Mouse (Mus musculus) heart, adult 2 months (tissue): ENCODE measurements at regions not wholly inside any gene's neighbourhood (a gene's known extent, or its start where the extent isn't known, plus 50 kb on each side); places are given as distances from the start of the nearest gene placed in this dataset.
"Not testable (repeated sequence)": the region's sequence is repeated elsewhere in the genome, so short reads cannot be mapped to it uniquely, and the experiment has no call there.

Experiments
- DNase-seq, 2 experiments: peaks; one replicate each; pipeline ENCODE4 v3.0.0; 2021
- H3K27ac ChIP-seq: fragments of 200-600 bp; 2 replicates; pipeline ENCODE4 v1.8.1; 2022
- H3K27me3 ChIP-seq: fragments of 200-500 bp; 2 replicates; pipeline ENCODE4 v1.6.1; 2012; ENCODE audit warnings: mild to moderate bottlenecking, low read length, inconsistent platforms, mixed read lengths; ENCODE audit not compliant: control insufficient read depth, insufficient read depth
- H3K36me3 ChIP-seq: fragments of 200-500 bp; 2 replicates; pipeline ENCODE4 v1.6.1; 2012; ENCODE audit warnings: low read length, inconsistent platforms; ENCODE audit not compliant: control insufficient read depth, insufficient read depth
- H3K4me1 ChIP-seq: fragments of 200-500 bp; 2 replicates; pipeline ENCODE4 v1.6.1; 2011; ENCODE audit warnings: low read length; ENCODE audit not compliant: control insufficient read depth, insufficient read depth
- H3K4me3 ChIP-seq: fragments of 200-600 bp; 2 replicates; pipeline ENCODE4 v1.8.1; 2022
- H3K79me2 ChIP-seq: fragments of 200-500 bp; replicated peaks from 2 replicates; pipeline ENCODE4 v1.6.1; 2012; ENCODE audit warnings: mild to moderate bottlenecking, inconsistent platforms, low read length, moderate library complexity, mixed read lengths; ENCODE audit not compliant: control insufficient read depth, insufficient read depth
- H3K9ac ChIP-seq: fragments of 200-500 bp; 2 replicates; pipeline ENCODE4 v1.6.1; 2012; ENCODE audit warnings: low read depth, mild to moderate bottlenecking, control low read depth, inconsistent platforms, low read length, mixed read lengths
- CTCF ChIP-seq: fragments of 200-600 bp; IDR thresholded peaks from 2 replicates; pipeline ENCODE4 v1.8.1; 2022; ENCODE audit warnings: antibody characterized with exemption, mild to moderate bottlenecking, moderate library complexity
- EP300 ChIP-seq: fragments of 200-500 bp; IDR thresholded peaks from 2 replicates; pipeline ENCODE4 v1.6.1; 2011; ENCODE audit warnings: low read depth, low read length, control low read depth; ENCODE audit not compliant: insufficient read depth
- POLR2A ChIP-seq: fragments of 200-500 bp; IDR thresholded peaks from 2 replicates; pipeline ENCODE4 v1.6.1; 2011; ENCODE audit warnings: mild to moderate bottlenecking, low read depth, low read length, control low read depth; ENCODE audit not compliant: insufficient read depth
- WGBS: fragments of 180-500 bp; shearing (Covaris S2); methylation state at CpG from one replicate; pipeline ENCODE4 v1.1.7; 2018; 5-methylcytosine and 5-hydroxymethylcytosine counted together
- intact Hi-C: fragments of 180-260 bp; cut with DNase I; formaldehyde crosslinking; loops from one replicate; pipeline ENCODE4 v1.15.1; 2025

- no peak overlapping the region for H3K27ac ChIP-seq
- TF ChIP-seq POLR2A (no peak), CTCF (peak; percentile 95), EP300 (peak; percentile 80; the same call in 1 of the 2 replicates)
- H3K79me2 ChIP-seq = no peaks in the 10 kb centered on the region
- H3K4me1 ChIP-seq = no peaks in the 10 kb centered on the region
- H3K4me3 ChIP-seq = no peak overlapping the region
- DNase-seq = peak; percentile 58 to 74
- WGBS = 19% methylated on average over 12 of the region's 12 CpGs
- no peaks in the 10 kb centered on the region for H3K27me3 ChIP-seq
- no peak overlapping the region for H3K9ac ChIP-seq
- intact Hi-C loops = loop anchor here (2.0 to 10.0 kb wide), 4 partner anchors 157 to 975 kb away; no protein-coding TSS in a partner anchor
- H3K36me3 ChIP-seq = no peaks in the 10 kb centered on the region
Measured at GRCm38 (mm10) chr8:35159329-35159728, 606.3 kb upstream of the Gm19410 start.

DNA sequence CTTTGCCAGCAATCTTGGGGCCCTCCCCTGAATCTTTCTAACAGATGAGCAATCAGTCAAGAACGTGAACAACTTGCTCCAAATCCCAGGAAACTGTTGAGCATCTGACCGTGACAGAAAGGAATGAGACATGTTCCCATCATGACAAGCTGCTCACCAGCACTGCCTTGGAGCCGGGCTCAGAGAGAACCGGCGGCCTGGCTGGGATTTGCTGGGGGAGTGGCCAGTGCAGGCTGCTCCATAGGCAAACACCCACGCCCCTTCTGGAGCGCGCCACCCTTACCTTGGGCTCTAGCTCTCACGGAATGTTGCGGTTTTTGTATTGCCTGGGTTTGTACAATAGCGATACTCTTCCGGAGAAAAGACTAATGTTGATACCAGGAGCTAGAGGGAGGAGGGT, 605.4 kb upstream of the Gm19410 start:
- Histone ChIP-seq H3K4me3 (no peak overlapping the region), H3K79me2 (no peaks in the 10 kb centered on the region), H3K27ac (no peak overlapping the region), H3K36me3 (no peaks in the 10 kb centered on the region), H3K9ac (no peak overlapping the region), H3K27me3 (no peaks in the 10 kb centered on the region), H3K4me1 (no peaks in the 10 kb centered on the region)
- intact Hi-C loops = loop anchor here (5.0 kb wide), 1 partner anchor 307 kb away; no protein-coding TSS in a partner anchor
- TF ChIP-seq POLR2A (no peak), CTCF (no peak), EP300 (no peak)
- WGBS = 87% methylated on average over 12 of the region's 12 CpGs
- DNase-seq = no peak

GRCm38 (mm10) chr8:35162166-35162565, 603.4 kb upstream of the Gm19410 start:
- not testable (repeated sequence) for DNase-seq, H3K4me1 ChIP-seq
- 85% methylated on average over 4 of the region's 4 CpGs for WGBS

GRCm38 (mm10) chr8:35166611-35167010, 599.0 kb upstream of the Gm19410 start:
- Histone ChIP-seq H3K4me1 (no peaks in the 10 kb centered on the region), H3K27me3 (no peaks in the 10 kb centered on the region), H3K27ac (no peak overlapping the region), H3K36me3 (no peaks in the 10 kb centered on the region), H3K9ac (no peak overlapping the region), H3K4me3 (no peak overlapping the region), H3K79me2 (no peaks in the 10 kb centered on the region)
- DNase-seq = no peak
- WGBS = 76% methylated on average over 6 of the region's 6 CpGs
- intact Hi-C loops = no loop called here
- TF ChIP-seq CTCF = no peak
- TF ChIP-seq POLR2A = no peak
- no peak for TF ChIP-seq EP300

More at GRCm38 (mm10) chr8:35162166-35162565, 603.4 kb upstream of the Gm19410 start:
- H3K9ac ChIP-seq, H3K27me3 ChIP-seq, H3K27ac ChIP-seq, H3K4me3 ChIP-seq, H3K79me2 ChIP-seq, H3K36me3 ChIP-seq: not testable (repeated sequence)
- intact Hi-C loops = loop anchor here (5.0 kb wide), 1 partner anchor 305 kb away; no protein-coding TSS in a partner anchor

- no peaks in the 10 kb centered on the region for H3K4me1 ChIP-seq
- H3K27ac ChIP-seq = no peak overlapping the region
- DNase-seq = no peak
- H3K9ac ChIP-seq = no peak overlapping the region
- no peak overlapping the region for H3K4me3 ChIP-seq
- intact Hi-C loops = no loop called here
- H3K36me3 ChIP-seq = no peaks in the 10 kb centered on the region
- TF ChIP-seq CTCF = no peak
- H3K27me3 ChIP-seq = no peaks in the 10 kb centered on the region
- H3K79me2 ChIP-seq = no peaks in the 10 kb centered on the region
- 87% methylated on average over 13 of the region's 13 CpGs for WGBS
Measured at GRCm38 (mm10) chr8:35171536-35172310, 593.9 kb upstream of the Gm19410 start.

DNA sequence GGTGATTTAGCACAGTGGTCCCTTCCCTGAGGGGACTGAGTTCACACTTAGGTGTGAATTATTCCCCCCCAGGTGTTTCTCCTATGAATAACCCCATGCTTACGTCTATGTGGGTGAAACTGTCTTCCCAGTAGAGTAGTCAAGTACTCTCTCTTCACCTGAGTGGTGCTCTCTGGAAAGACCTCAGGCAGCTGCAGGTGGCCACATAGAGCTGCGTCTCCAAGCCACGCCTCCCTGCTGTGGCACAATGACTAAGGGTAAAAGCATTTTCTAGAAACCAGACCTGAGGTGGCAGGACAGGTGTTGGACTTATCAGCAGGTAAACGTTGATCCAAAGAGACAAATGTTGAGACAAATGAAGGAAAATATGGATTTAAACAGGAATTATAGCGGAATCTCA, 588.3 kb upstream of the Gm19410 start:
- Histone ChIP-seq H3K9ac (no peak overlapping the region), H3K79me2 (no peaks in the 10 kb centered on the region), H3K27me3 (no peaks in the 10 kb centered on the region), H3K4me3 (no peak overlapping the region), H3K36me3 (no peaks in the 10 kb centered on the region), H3K4me1 (no peaks in the 10 kb centered on the region), H3K27ac (no peak overlapping the region)
- no peak for TF ChIP-seq POLR2A
- TF ChIP-seq EP300 = no peak
- TF ChIP-seq CTCF = no peak
- intact Hi-C loops = no loop called here
- DNase-seq = no peak
- WGBS = 78% methylated on average over 5 of the region's 5 CpGs
